9 mouse cellular contexts compared by ENCODE assay signal in genomic region chr4:156083348-156083747, GRCm38 (mm10). TPM values are rescaled to one million over a fixed set of nuclear protein-coding genes. Genes with fewer than 3 reads are reported as not detected.
A peak's percentile ranks its signal among the peaks of the same experiment; 100 is the strongest.
DNase-seq lines count a peak whose midpoint lies in the region; ATAC-seq and TF ChIP-seq lines count a peak whose summit lies in the region.
"Had no signal": no experiment of that assay in that cellular context is flagged by ENCODE, and none has a peak within 500 bp of the region (broad histone marks: within the 10 kb centered on the region; RNA-seq: fewer than 3 reads in every experiment).

No protein-coding gene starts in this region.

- 27% methylated on average over 5 of the region's 5 CpGs for WGBS in kidney, adult 2 months
- 42% methylated on average over 5 of the region's 5 CpGs for WGBS in lung, embryonic 16.5 days
- 90% methylated on average over 5 of the region's 5 CpGs for WGBS in hindbrain, embryonic 10.5 days
- 88% methylated on average over 5 of the region's 5 CpGs for WGBS in forebrain, embryonic 11.5 days

- TF ChIP-seq POLR2A in kidney, adult 2 months (IDR thresholded peaks at IDR 0.05; ENCODE audit: low read depth, low read length), result no peak

- H3K36me3 ChIP-seq in kidney, adult 2 months (ENCODE audit: control insufficient read depth, insufficient read depth, low read length), result no peaks in the 10 kb centered on the region
- no peaks in the 10 kb centered on the region for H3K36me3 ChIP-seq in lung, embryonic 16.5 days (ENCODE audit: control insufficient read depth, insufficient read depth, low read length)
- H3K36me3 ChIP-seq in hindbrain, embryonic 10.5 days, result no peaks in the 10 kb centered on the region
- no peaks in the 10 kb centered on the region for H3K36me3 ChIP-seq in forebrain, embryonic 11.5 days (ENCODE audit: control insufficient read depth, insufficient read depth, low read length)

- H3K4me3 ChIP-seq in kidney, adult 2 months (ENCODE audit: insufficient read depth, low read depth, low read length), result peak overlapping the region; percentile 65
- H3K4me3 ChIP-seq in lung, embryonic 16.5 days (ENCODE audit: low read length), result no peak overlapping the region
- H3K4me3 ChIP-seq in hindbrain, embryonic 10.5 days, result no peak overlapping the region
- H3K4me3 ChIP-seq in forebrain, embryonic 11.5 days (ENCODE audit: low read depth, low read length), result no peak overlapping the region

- peak overlapping the region; percentile 96 for H3K27ac ChIP-seq in kidney, adult 2 months (ENCODE audit: insufficient read depth, low read depth, low read length)
- H3K27ac ChIP-seq in lung, embryonic 16.5 days (ENCODE audit: low read length), result peak overlapping the region; percentile 89
- H3K27ac ChIP-seq in hindbrain, embryonic 10.5 days, result no peak overlapping the region
- H3K27ac ChIP-seq in forebrain, embryonic 11.5 days (ENCODE audit: low read depth, low read length), result no peak overlapping the region
- H3K27ac ChIP-seq: hindbrain, postnatal 0 days had no signal

- ATAC-seq in lung, embryonic 16.5 days (ENCODE audit: low read depth), result peak; percentile 63
- ATAC-seq in forebrain, embryonic 11.5 days (replicated peaks; ENCODE audit: low FRiP score), result no peak
- ATAC-seq: hindbrain, postnatal 0 days had no signal

- no peak for TF ChIP-seq CTCF in kidney, adult 2 months (conservative IDR thresholded peaks at IDR 0.05; ENCODE audit: insufficient read depth, insufficient read length, low read depth, low read length)

- intact Hi-C loops in left cerebral cortex, postnatal 36 days (cut with DNase I), result no loop called here

- peak; percentile 20 for DNase-seq in retina, postnatal 1 day
- no peak for DNase-seq in retina, embryonic 14.5 days (ENCODE audit: low spot score)
- peak; percentile 95 for DNase-seq in kidney, adult 2 months
- DNase-seq in hindbrain, embryonic 10.5 days (ENCODE audit: low spot score), result no peak
- DNase-seq in left cerebral cortex, postnatal 36 days (ENCODE audit: low spot score in 2 of 2), result no peak
- DNase-seq in forebrain, embryonic 11.5 days (ENCODE audit: low spot score), result no peak

- H3K4me2 ChIP-seq in lung, embryonic 16.5 days (ENCODE audit: low read depth, low read length), result peak overlapping the region; percentile 36
- no peak overlapping the region for H3K4me2 ChIP-seq in forebrain, embryonic 11.5 days (ENCODE audit: low read depth, low read length, severe bottlenecking)

- H3K9me3 ChIP-seq in lung, embryonic 16.5 days (ENCODE audit: control insufficient read depth, low read length), result no peaks in the 10 kb centered on the region
- H3K9me3 ChIP-seq in hindbrain, embryonic 10.5 days, result no peaks in the 10 kb centered on the region
- H3K9me3 ChIP-seq in forebrain, embryonic 11.5 days (ENCODE audit: control insufficient read depth, low read length), result no peaks in the 10 kb centered on the region

- H3K27me3 ChIP-seq in kidney, adult 2 months (replicated peaks; ENCODE audit: control insufficient read depth, insufficient read depth, low read length), result no peaks in the 10 kb centered on the region
- H3K27me3 ChIP-seq in lung, embryonic 16.5 days (ENCODE audit: control insufficient read depth, insufficient read depth, low read depth, low read length), result no peaks in the 10 kb centered on the region
- H3K27me3 ChIP-seq in hindbrain, embryonic 10.5 days (ENCODE audit: insufficient read depth, poor library complexity, severe bottlenecking), result peaks cover 12% of the 10 kb centered on the region
- H3K27me3 ChIP-seq in forebrain, embryonic 11.5 days (ENCODE audit: control insufficient read depth, insufficient read depth, low read length), result peaks cover 3% of the 10 kb centered on the region; the same call in 1 of the 2 replicates

- H3K4me1 ChIP-seq in kidney, adult 2 months (ENCODE audit: control insufficient read depth, insufficient read depth, low read length), result peaks cover 30% of the 10 kb centered on the region
- H3K4me1 ChIP-seq in lung, embryonic 16.5 days (replicated peaks; ENCODE audit: control insufficient read depth, insufficient read depth, low read length), result peaks cover 8% of the 10 kb centered on the region
- H3K4me1 ChIP-seq in hindbrain, embryonic 10.5 days (replicated peaks), result peaks cover under 1% of the 10 kb centered on the region; the same call in 1 of the 2 replicates
- H3K4me1 ChIP-seq in forebrain, embryonic 11.5 days (replicated peaks; ENCODE audit: control insufficient read depth, insufficient read depth, low read length), result no peaks in the 10 kb centered on the region

- no peak overlapping the region for H3K9ac ChIP-seq in lung, embryonic 16.5 days (ENCODE audit: low read length)
- no peak overlapping the region for H3K9ac ChIP-seq in forebrain, embryonic 11.5 days (ENCODE audit: low read length)

RNA-seq across cellular contexts. Expression of gene Ttll10, which starts 24.1 kb away (rescaled TPM):
- polyA plus RNA-seq in kidney, adult 2 months (2012; rRNA removed), result 20.7 and 27.5 TPM in 2 replicates
- 2.8 and 4.0 TPM in 2 replicates for polyA plus RNA-seq in lung, embryonic 16.5 days (2015; fragmentation: Nextera tagmentation; extraction: Ambion mirVana)
- polyA plus RNA-seq in hindbrain, embryonic 10.5 days (2016; fragmentation: Nextera tagmentation; extraction: Ambion mirVana), result 0.27 and 0.30 TPM in 2 replicates
- not detected for total RNA-seq in left cerebral cortex, postnatal 36 days (2021)
- 0.23 and 0.33 TPM in 2 replicates for polyA plus RNA-seq in forebrain, embryonic 11.5 days (2014; fragmentation: Nextera tagmentation; extraction: Ambion mirVana)
- polyA plus RNA-seq: spleen, adult 2 months had no signal

RNA-seq across cellular contexts. Expression of gene 9430015G10Rik, which starts 26.4 kb away (rescaled TPM):
- polyA plus RNA-seq in kidney, adult 2 months (2012; rRNA removed), result 8.7 and 11.7 TPM in 2 replicates
- polyA plus RNA-seq in lung, embryonic 16.5 days (2015; fragmentation: Nextera tagmentation; extraction: Ambion mirVana), result 37.9 and 42.0 TPM in 2 replicates
- 62.3 and 72.7 TPM in 2 replicates for polyA plus RNA-seq in hindbrain, embryonic 10.5 days (2016; fragmentation: Nextera tagmentation; extraction: Ambion mirVana)
- total RNA-seq in left cerebral cortex, postnatal 36 days (2021), result 10 to 100 TPM; 27.0 to 35.8 TPM
- 83.6 and 84.0 TPM in 2 replicates for polyA plus RNA-seq in forebrain, embryonic 11.5 days (2014; fragmentation: Nextera tagmentation; extraction: Ambion mirVana)

RNA-seq across cellular contexts. Expression of gene Rnf223, which starts 47.0 kb away (rescaled TPM):
- 0.15 and 0.31 TPM in 2 replicates for polyA plus RNA-seq in kidney, adult 2 months (2012; rRNA removed)
- polyA plus RNA-seq in lung, embryonic 16.5 days (2015; fragmentation: Nextera tagmentation; extraction: Ambion mirVana), result 0.24 and 0.33 TPM in 2 replicates
- 0.71 and 0.75 TPM in 2 replicates for polyA plus RNA-seq in hindbrain, embryonic 10.5 days (2016; fragmentation: Nextera tagmentation; extraction: Ambion mirVana)
- total RNA-seq in left cerebral cortex, postnatal 36 days (2021), result 1 to 10 TPM in 1 of 2 experiments, under 1 TPM in 1; 0.84 to 1.1 TPM
- polyA plus RNA-seq in forebrain, embryonic 11.5 days (2014; fragmentation: Nextera tagmentation; extraction: Ambion mirVana), result 1.0 and 1.2 TPM in 2 replicates

RNA-seq across cellular contexts. Expression of gene Tnfrsf18, which starts 57.4 kb away (rescaled TPM):
- 0.95 and 4.0 TPM in 2 replicates for polyA plus RNA-seq in kidney, adult 2 months (2012; rRNA removed)
- polyA plus RNA-seq in lung, embryonic 16.5 days (2015; fragmentation: Nextera tagmentation; extraction: Ambion mirVana), result 1.5 and 2.3 TPM in 2 replicates
- polyA plus RNA-seq in hindbrain, embryonic 10.5 days (2016; fragmentation: Nextera tagmentation; extraction: Ambion mirVana), result 1.3 and 1.4 TPM in 2 replicates
- not detected for total RNA-seq in left cerebral cortex, postnatal 36 days (2021)
- 1.1 and 1.9 TPM in 2 replicates for polyA plus RNA-seq in forebrain, embryonic 11.5 days (2014; fragmentation: Nextera tagmentation; extraction: Ambion mirVana)

Comparison
In these comparisons a context has a peak if more than half of its experiments do, and no peak if none do; other contexts are left out.
1. DNase-seq: peak in retina, postnatal 1 day (single experiment) and kidney, adult 2 months (single experiment); none in retina, embryonic 14.5 days (single experiment), hindbrain, embryonic 10.5 days (single experiment), left cerebral cortex, postnatal 36 days (0 of 2) and forebrain, embryonic 11.5 days (single experiment).
2. H3K27ac ChIP-seq: peak in kidney, adult 2 months (single experiment) and lung, embryonic 16.5 days (single experiment); none in hindbrain, embryonic 10.5 days (single experiment) and forebrain, embryonic 11.5 days (single experiment).